Mouse (Mus musculus) liver, embryonic 16.5 days (tissue): Measurements from ENCODE around the gene Plb1. TPM values are rescaled to one million over a fixed set of nuclear protein-coding genes. Genes with fewer than 3 reads are reported as not detected.

Experiments
- ATAC-seq: fragments of 200-750 bp; cut with Nextera tagmentation; 2 replicates; pipeline ENCODE4 v1.8.0; 2017; ENCODE audit warnings: low read depth, mild to moderate bottlenecking, moderate number of reproducible peaks, moderate library complexity
- H3K27ac ChIP-seq: fragments of 300-500 bp; sonication (generic); 2 replicates; pipeline ENCODE4 v1.5.1; 2014; ENCODE audit warnings: mild to moderate bottlenecking, low read length
- H3K27me3 ChIP-seq: fragments of 300-500 bp; sonication (generic); 2 replicates; pipeline ENCODE4 v1.6.1; 2014; ENCODE audit warnings: low read depth, low read length, mixed read lengths; ENCODE audit not compliant: control insufficient read depth, insufficient read depth
- H3K36me3 ChIP-seq: fragments of 300-500 bp; sonication (generic); 2 replicates; pipeline ENCODE4 v1.6.1; 2014; ENCODE audit warnings: mild to moderate bottlenecking; ENCODE audit not compliant: control insufficient read depth, insufficient read depth
- H3K4me1 ChIP-seq: fragments of 300-500 bp; sonication (generic); 2 replicates; pipeline ENCODE4 v1.6.1; 2014; ENCODE audit warnings: low read depth, low read length, mixed read lengths; ENCODE audit not compliant: control insufficient read depth
- H3K4me2 ChIP-seq: fragments of 300-500 bp; sonication (generic); 2 replicates; pipeline ENCODE4 v1.6.1; 2014; ENCODE audit warnings: low read depth, low read length, mixed read lengths
- H3K4me3 ChIP-seq: fragments of 300-500 bp; sonication (generic); 2 replicates; pipeline ENCODE4 v1.5.1; 2014; ENCODE audit warnings: low read depth, mild to moderate bottlenecking, low read length
- H3K9ac ChIP-seq: fragments of 300-500 bp; sonication (generic); 2 replicates; pipeline ENCODE4 v1.6.1; 2014; ENCODE audit warnings: low read depth, low read length
- H3K9me3 ChIP-seq: fragments of 300-500 bp; sonication (generic); replicated peaks from 2 replicates; pipeline ENCODE4 v1.6.1; 2016; ENCODE audit warnings: low read length; ENCODE audit not compliant: control insufficient read depth
- WGBS: fragments of 180-500 bp; shearing (Covaris S2); extraction: QIAGEN DNeasy Blood & Tissue Kit; methylation state at CpG from one replicate; pipeline ENCODE4 v1.1.7; 2014; ENCODE audit not compliant: insufficient replicate concordance; 5-methylcytosine and 5-hydroxymethylcytosine counted together
- polyA plus RNA-seq: library from polyadenylated mRNA; unstranded; fragments of >200 nt; fragmentation: Nextera tagmentation; extraction: Ambion mirVana; gene quantifications from 2 replicates; pipeline ENCODE4 v1.2.1, GENCODE M21; 2015

Plb1 gene
- polyA plus RNA-seq, 1 experiment from 2014 or later: 0.35 TPM

- H3K4me2 ChIP-seq: no peak overlapping the region
- no peaks in the 10 kb centered on the region for H3K36me3 ChIP-seq
- H3K9ac ChIP-seq: no peak overlapping the region
- no peak overlapping the region for H3K4me3 ChIP-seq
- no peaks in the 10 kb centered on the region for H3K27me3 ChIP-seq
- no peak overlapping the region for H3K27ac ChIP-seq
- ATAC-seq: no peak
- no peaks in the 10 kb centered on the region; the same call in 1 of the 2 replicates for H3K4me1 ChIP-seq
- H3K9me3 ChIP-seq: no peaks in the 10 kb centered on the region
- 57% methylated on average over 1 of the region's 1 CpGs for WGBS
Measured at GRCm38 (mm10) chr5:32408771-32409170, 176.3 kb downstream of the Plb1 start.

GRCm38 (mm10) chr5:32409747-32410146 lies 177.2 kb downstream of the Plb1 start:
- ATAC-seq: no peak
- no peak overlapping the region for H3K27ac ChIP-seq
- no peak overlapping the region for H3K9ac ChIP-seq
- 48% methylated on average over 2 of the region's 2 CpGs for WGBS
- H3K9me3 ChIP-seq: no peaks in the 10 kb centered on the region
- H3K4me1 ChIP-seq: no peaks in the 10 kb centered on the region; the same call in 1 of the 2 replicates
- no peak overlapping the region for H3K4me3 ChIP-seq
- H3K27me3 ChIP-seq: no peaks in the 10 kb centered on the region
- H3K36me3 ChIP-seq: no peaks in the 10 kb centered on the region
- H3K4me2 ChIP-seq: no peak overlapping the region

- H3K4me2 ChIP-seq: no peak overlapping the region
- peak overlapping the region; percentile 61; the same call in 1 of the 2 replicates for H3K27ac ChIP-seq
- WGBS: 15% methylated on average over 3 of the region's 3 CpGs
Measured at GRCm38 (mm10) chr5:32410954-32411688, 178.6 kb downstream of the Plb1 start.

GRCm38 (mm10) chr5:32412186-32412950 lies 179.9 kb downstream of the Plb1 start:
- Histone ChIP-seq H3K9me3 (no peaks in the 10 kb centered on the region), H3K4me2 (no peak overlapping the region), H3K27ac (peak overlapping the region; percentile 38; the same call in 1 of the 2 replicates), H3K9ac (no peak overlapping the region), H3K27me3 (no peaks in the 10 kb centered on the region), H3K4me1 (no peaks in the 10 kb centered on the region; the same call in 1 of the 2 replicates), H3K36me3 (no peaks in the 10 kb centered on the region), H3K4me3 (no peak overlapping the region)
- WGBS: 39% methylated on average over 1 of the region's 1 CpGs
- ATAC-seq: 0 out of 2 replicates have a peak, but pooled peaks have one; percentile 19

More at GRCm38 (mm10) chr5:32410954-32411688, 178.6 kb downstream of the Plb1 start:
- Histone ChIP-seq H3K9ac (no peak overlapping the region), H3K4me3 (no peak overlapping the region), H3K27me3 (no peaks in the 10 kb centered on the region), H3K9me3 (no peaks in the 10 kb centered on the region), H3K36me3 (no peaks in the 10 kb centered on the region), H3K4me1 (no peaks in the 10 kb centered on the region; the same call in 1 of the 2 replicates)
- ATAC-seq: no peak

- 65% methylated on average over 2 of the region's 2 CpGs for WGBS
- no peak overlapping the region for H3K9ac ChIP-seq
- ATAC-seq: no peak
- H3K4me3 ChIP-seq: no peak overlapping the region
- peak overlapping the region; percentile 38 for H3K27ac ChIP-seq
- no peaks in the 10 kb centered on the region for H3K36me3 ChIP-seq
- H3K4me2 ChIP-seq: no peak overlapping the region
- H3K4me1 ChIP-seq: no peaks in the 10 kb centered on the region; the same call in 1 of the 2 replicates
- no peaks in the 10 kb centered on the region for H3K9me3 ChIP-seq
- H3K27me3 ChIP-seq: no peaks in the 10 kb centered on the region
Measured at GRCm38 (mm10) chr5:32413083-32413482, 180.6 kb downstream of the Plb1 start.

- no peak overlapping the region for H3K9ac ChIP-seq
- 48% methylated on average over 2 of the region's 2 CpGs for WGBS
- no peaks in the 10 kb centered on the region for H3K27me3 ChIP-seq
- H3K4me3 ChIP-seq: no peak overlapping the region
- H3K4me1 ChIP-seq: no peaks in the 10 kb centered on the region; the same call in 1 of the 2 replicates
- H3K27ac ChIP-seq: no peak overlapping the region; the same call in none of the 2 replicates
- no peak overlapping the region for H3K4me2 ChIP-seq
- no peaks in the 10 kb centered on the region for H3K36me3 ChIP-seq
- ATAC-seq: no peak
- H3K9me3 ChIP-seq: no peaks in the 10 kb centered on the region
Measured at GRCm38 (mm10) chr5:32413569-32413968, 181.1 kb downstream of the Plb1 start.

- Histone ChIP-seq H3K27me3 (no peaks in the 10 kb centered on the region), H3K4me2 (no peak overlapping the region), H3K4me1 (no peaks in the 10 kb centered on the region; the same call in 1 of the 2 replicates), H3K4me3 (no peak overlapping the region), H3K9ac (no peak overlapping the region), H3K9me3 (no peaks in the 10 kb centered on the region), H3K27ac (no peak overlapping the region), H3K36me3 (no peaks in the 10 kb centered on the region)
- ATAC-seq: no peak
- 69% methylated on average over 5 of the region's 5 CpGs for WGBS
Measured at GRCm38 (mm10) chr5:32414461-32414985, 182.0 kb downstream of the Plb1 start.

GRCm38 (mm10) chr5:32415554-32415953 lies 183.0 kb downstream of the Plb1 start:
- Histone ChIP-seq H3K4me3 (no peak overlapping the region), H3K36me3 (no peaks in the 10 kb centered on the region), H3K9me3 (no peaks in the 10 kb centered on the region), H3K9ac (no peak overlapping the region), H3K4me2 (no peak overlapping the region), H3K27ac (no peak overlapping the region), H3K27me3 (no peaks in the 10 kb centered on the region), H3K4me1 (no peaks in the 10 kb centered on the region; the same call in 1 of the 2 replicates)
- ATAC-seq: no peak
- 62% methylated on average over 6 of the region's 6 CpGs for WGBS
